Comparison of ENCODE assay signal across 9 mouse cellular contexts in the genomic region with DNA sequence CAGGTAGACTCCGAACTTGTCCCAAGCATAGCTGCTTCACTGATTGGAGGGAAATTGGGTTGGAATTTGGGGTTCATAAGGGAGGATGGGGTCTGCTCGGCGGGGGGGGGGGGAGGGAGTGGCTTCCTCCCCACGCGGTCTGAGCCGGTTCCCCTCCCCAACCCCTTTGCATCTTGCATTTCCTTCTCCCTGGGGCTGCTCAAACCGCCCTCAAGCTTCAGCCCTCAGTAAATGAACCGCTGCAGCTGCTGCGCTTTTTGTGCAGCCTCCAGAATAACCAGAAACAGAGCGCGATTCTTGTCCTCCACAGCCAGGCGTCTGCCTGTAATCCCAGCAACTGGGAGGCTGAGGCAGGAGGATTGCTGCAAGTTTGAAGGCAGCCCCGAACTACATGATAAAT. TPM values are rescaled to one million over a fixed set of nuclear protein-coding genes. Genes with fewer than 3 reads are reported as not detected.
A peak's percentile ranks its signal among the peaks of the same experiment; 100 is the strongest.
DNase-seq lines count a peak whose midpoint lies in the region; ATAC-seq lines count a peak whose summit lies in the region.
"Had no signal": no experiment of that assay in that cellular context is flagged by ENCODE, and none has a peak within 500 bp of the region (broad histone marks: within the 10 kb centered on the region; RNA-seq: fewer than 3 reads in every experiment).

No protein-coding gene starts in this region.

- H3K4me2 ChIP-seq in heart, embryonic 11.5 days: no peak overlapping the region
- peak overlapping the region; percentile 58; the same call in 1 of the 2 replicates for H3K4me2 ChIP-seq in neural tube, embryonic 12.5 days (replicated peaks)
- H3K4me2 ChIP-seq in stomach, embryonic 16.5 days (ENCODE audit: low read depth, low read length): peak overlapping the region; percentile 71; the same call in 1 of the 2 replicates

- DNase-seq in heart, adult 8-10 months (ENCODE audit: low spot score): no peak
- no peak for DNase-seq in neural tube, embryonic 10.5 days (ENCODE audit: extremely low spot score, low spot score)
- DNase-seq in induced T-regulatory cell, adult 2 months (ENCODE audit: low read depth): peak; percentile 37
- DNase-seq in frontal cortex, postnatal 10 days (ENCODE audit: low spot score in 2 of 2): no peak
- DNase-seq: lung, postnatal 10 days had no signal

- 17% methylated on average over 11 of the region's 13 CpGs for WGBS in heart, embryonic 11.5 days (ENCODE audit: insufficient replicate concordance)
- WGBS in neural tube, embryonic 12.5 days: 23% methylated on average over 13 of the region's 13 CpGs
- 15% methylated on average over 13 of the region's 13 CpGs for WGBS in stomach, embryonic 16.5 days

- ATAC-seq in heart, embryonic 11.5 days (replicated peaks; ENCODE audit: insufficient number of reproducible peaks, low FRiP score, low TSS enrichment): no peak
- ATAC-seq in neural tube, embryonic 12.5 days (ENCODE audit: low FRiP score, low read depth): no peak
- ATAC-seq in stomach, embryonic 16.5 days (ENCODE audit: insufficient read depth, low FRiP score): no peak
- no peak for ATAC-seq in cerebellum, adult (ENCODE audit: insufficient number of reproducible peaks, low FRiP score, low TSS enrichment)

- H3K9me3 ChIP-seq in heart, embryonic 11.5 days (replicated peaks; ENCODE audit: control insufficient read depth, low read length): no peaks in the 10 kb centered on the region
- 0 out of 2 replicates have a peak, but pooled peaks cover 6% of the 10 kb centered on the region for H3K9me3 ChIP-seq in neural tube, embryonic 12.5 days
- no peaks in the 10 kb centered on the region for H3K9me3 ChIP-seq in stomach, embryonic 16.5 days (replicated peaks; ENCODE audit: control insufficient read depth, low read length)

- H3K4me1 ChIP-seq in heart, embryonic 11.5 days (ENCODE audit: control insufficient read depth, insufficient read depth, low read length): peaks cover 8% of the 10 kb centered on the region; the same call in 1 of the 2 replicates
- peaks cover 8% of the 10 kb centered on the region for H3K4me1 ChIP-seq in neural tube, embryonic 12.5 days
- peaks cover 6% of the 10 kb centered on the region for H3K4me1 ChIP-seq in stomach, embryonic 16.5 days (ENCODE audit: control insufficient read depth, insufficient read depth, low read length)

- H3K9ac ChIP-seq in heart, embryonic 11.5 days (ENCODE audit: low read depth, low read length): no peak overlapping the region
- no peak overlapping the region for H3K9ac ChIP-seq in neural tube, embryonic 12.5 days
- H3K9ac ChIP-seq in stomach, embryonic 16.5 days (ENCODE audit: low read length): no peak overlapping the region

- no peaks in the 10 kb centered on the region for H3K36me3 ChIP-seq in heart, embryonic 11.5 days (ENCODE audit: control insufficient read depth, insufficient read depth, low read length)
- no peaks in the 10 kb centered on the region for H3K36me3 ChIP-seq in neural tube, embryonic 12.5 days
- H3K36me3 ChIP-seq in stomach, embryonic 16.5 days (ENCODE audit: control insufficient read depth, insufficient read depth, low read length): no peaks in the 10 kb centered on the region

- H3K27me3 ChIP-seq in heart, embryonic 11.5 days (ENCODE audit: control insufficient read depth, insufficient read depth, low read length): peaks cover 28% of the 10 kb centered on the region
- H3K27me3 ChIP-seq in neural tube, embryonic 12.5 days (replicated peaks): peaks cover 28% of the 10 kb centered on the region
- peaks cover 8% of the 10 kb centered on the region; the same call in 1 of the 2 replicates for H3K27me3 ChIP-seq in stomach, embryonic 16.5 days (ENCODE audit: control insufficient read depth, insufficient read depth, low read length)

- no peak overlapping the region for H3K27ac ChIP-seq in heart, embryonic 11.5 days (ENCODE audit: low read depth, low read length)
- H3K27ac ChIP-seq in neural tube, embryonic 12.5 days: no peak overlapping the region
- H3K27ac ChIP-seq in stomach, embryonic 16.5 days (ENCODE audit: low read length): no peak overlapping the region

- peak overlapping the region; percentile 38; the same call in 1 of the 2 replicates for H3K4me3 ChIP-seq in heart, embryonic 11.5 days (ENCODE audit: low read depth, low read length)
- no peak overlapping the region for H3K4me3 ChIP-seq in neural tube, embryonic 12.5 days
- 0 out of 2 replicates have a peak overlapping the region, but pooled peaks have one; percentile 40 for H3K4me3 ChIP-seq in stomach, embryonic 16.5 days (replicated peaks; ENCODE audit: low read length)

RNA-seq across cellular contexts. Expression of a gene that starts 12.2 kb away (rescaled TPM):
- polyA plus RNA-seq in heart, embryonic 11.5 days (2014; fragmentation: Nextera tagmentation; extraction: Ambion mirVana): 0.21 and 0.69 TPM in 2 replicates
- total RNA-seq in heart, adult 8-10 months (2022): under 1 TPM; 0.31 to 0.35 (median 0.34) TPM
- 0.91 and 1.5 TPM in 2 replicates for polyA plus RNA-seq in neural tube, embryonic 12.5 days (2016; fragmentation: Nextera tagmentation; extraction: Ambion mirVana)
- polyA plus RNA-seq in stomach, embryonic 16.5 days (2015; fragmentation: Nextera tagmentation; extraction: Ambion mirVana): 1.00 and 1.2 TPM in 2 replicates

RNA-seq across cellular contexts. Expression of a gene that starts 31.4 kb away (rescaled TPM):
- 9.0 and 9.8 TPM in 2 replicates for polyA plus RNA-seq in heart, embryonic 11.5 days (2014; fragmentation: Nextera tagmentation; extraction: Ambion mirVana)
- total RNA-seq in heart, adult 8-10 months (2022): 1 to 10 TPM; 6.7 to 8.2 (median 7.8) TPM
- 25.2 TPM in 2 replicates for polyA plus RNA-seq in neural tube, embryonic 12.5 days (2016; fragmentation: Nextera tagmentation; extraction: Ambion mirVana)
- polyA plus RNA-seq in stomach, embryonic 16.5 days (2015; fragmentation: Nextera tagmentation; extraction: Ambion mirVana): 20.4 and 20.7 TPM in 2 replicates

RNA-seq across cellular contexts. Expression of a gene that starts 34.0 kb away (rescaled TPM):
- polyA plus RNA-seq in heart, embryonic 11.5 days (2014; fragmentation: Nextera tagmentation; extraction: Ambion mirVana): 8.1 and 10.7 TPM in 2 replicates
- total RNA-seq in heart, adult 8-10 months (2022): 1 to 10 TPM; 4.5 to 7.8 (median 5.6) TPM
- 20.6 and 29.5 TPM in 2 replicates for polyA plus RNA-seq in neural tube, embryonic 12.5 days (2016; fragmentation: Nextera tagmentation; extraction: Ambion mirVana)
- 19.2 and 21.1 TPM in 2 replicates for polyA plus RNA-seq in stomach, embryonic 16.5 days (2015; fragmentation: Nextera tagmentation; extraction: Ambion mirVana)
